Mouse (Mus musculus): ENCODE results near the gene Plpp3. TPM values are rescaled to one million over a fixed set of nuclear protein-coding genes. Genes with fewer than 3 reads are reported as not detected.

Plpp3 gene
- polyA plus RNA-seq, 1 experiment from 2014 or later = 6.5 TPM

DNA sequence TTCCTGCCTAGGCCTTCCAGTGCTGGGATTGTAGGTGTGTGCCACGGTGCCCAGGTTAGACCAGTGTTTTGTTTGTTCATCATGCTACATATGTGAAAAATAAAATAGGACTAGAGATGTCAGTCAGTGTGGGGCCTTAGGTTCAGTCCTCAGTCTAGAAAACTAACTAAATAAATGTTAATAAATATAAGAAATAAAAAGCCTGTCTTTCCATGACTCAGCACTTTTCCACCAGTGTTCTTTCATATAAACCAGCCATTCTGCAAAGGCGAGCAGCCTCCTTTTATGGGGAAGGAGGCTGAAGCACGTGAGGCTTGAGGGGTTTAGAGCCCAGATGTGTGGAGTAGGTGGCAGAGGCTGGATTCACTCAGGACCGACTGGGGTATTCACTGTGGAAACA is 50.5 kb downstream of the Plpp3 start:
- H3K36me3 ChIP-seq (ENCODE audit: inconsistent target) = no peaks in the 10 kb centered on the region
- WGBS (ENCODE audit: missing documents) = 74% methylated on average over 3 of the region's 4 CpGs
- no peak overlapping the region for H3K4me3 ChIP-seq (ENCODE audit: inconsistent target)
- no peak overlapping the region for H3K27ac ChIP-seq
- H3K79me2 ChIP-seq (ENCODE audit: inconsistent target) = no peaks in the 10 kb centered on the region

DNA sequence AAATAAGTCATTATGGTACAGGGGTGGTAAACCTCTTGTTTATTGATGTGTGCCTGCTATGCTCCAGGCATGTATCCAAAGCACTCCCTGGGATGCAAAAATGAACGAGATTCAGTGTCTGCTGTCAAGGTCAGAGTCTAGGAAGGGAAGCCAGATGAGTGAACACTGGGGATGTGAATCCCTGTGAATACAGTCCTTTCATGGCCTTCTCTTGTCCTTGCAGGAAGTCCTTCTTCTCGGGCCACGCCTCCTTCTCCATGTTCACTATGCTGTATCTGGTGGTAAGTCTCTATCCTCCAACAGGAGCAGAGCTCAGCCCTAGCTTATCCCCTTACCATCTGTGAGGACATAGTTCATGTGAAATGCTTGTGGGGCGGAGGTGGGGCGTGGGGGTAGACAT is 51.8 kb downstream of the Plpp3 start:
- H3K4me3 ChIP-seq (ENCODE audit: inconsistent target) = no peak overlapping the region
- WGBS (ENCODE audit: missing documents) = 95% methylated on average over 5 of the region's 5 CpGs
- no peaks in the 10 kb centered on the region for H3K36me3 ChIP-seq (ENCODE audit: inconsistent target)
- H3K27ac ChIP-seq = no peak overlapping the region
- no peaks in the 10 kb centered on the region for H3K79me2 ChIP-seq (ENCODE audit: inconsistent target)

- no peaks in the 10 kb centered on the region for H3K79me2 ChIP-seq (ENCODE audit: inconsistent target)
- no peak overlapping the region for H3K27ac ChIP-seq
- H3K36me3 ChIP-seq (ENCODE audit: inconsistent target) = no peaks in the 10 kb centered on the region
- H3K4me3 ChIP-seq (ENCODE audit: inconsistent target) = no peak overlapping the region
These were observed 56.2 kb downstream of the Plpp3 start for GRCm38 (mm10) chr4:105213314-105213713.

GRCm38 (mm10) chr4:105214438-105214837 is 57.3 kb downstream of the Plpp3 start:
- 62% methylated on average over 1 of the region's 1 CpGs for WGBS (ENCODE audit: missing documents)
- Histone ChIP-seq H3K36me3 (ENCODE audit: inconsistent target) (no peaks in the 10 kb centered on the region), H3K27ac (no peak overlapping the region), H3K79me2 (ENCODE audit: inconsistent target) (no peaks in the 10 kb centered on the region), H3K4me3 (ENCODE audit: inconsistent target) (no peak overlapping the region)

DNA sequence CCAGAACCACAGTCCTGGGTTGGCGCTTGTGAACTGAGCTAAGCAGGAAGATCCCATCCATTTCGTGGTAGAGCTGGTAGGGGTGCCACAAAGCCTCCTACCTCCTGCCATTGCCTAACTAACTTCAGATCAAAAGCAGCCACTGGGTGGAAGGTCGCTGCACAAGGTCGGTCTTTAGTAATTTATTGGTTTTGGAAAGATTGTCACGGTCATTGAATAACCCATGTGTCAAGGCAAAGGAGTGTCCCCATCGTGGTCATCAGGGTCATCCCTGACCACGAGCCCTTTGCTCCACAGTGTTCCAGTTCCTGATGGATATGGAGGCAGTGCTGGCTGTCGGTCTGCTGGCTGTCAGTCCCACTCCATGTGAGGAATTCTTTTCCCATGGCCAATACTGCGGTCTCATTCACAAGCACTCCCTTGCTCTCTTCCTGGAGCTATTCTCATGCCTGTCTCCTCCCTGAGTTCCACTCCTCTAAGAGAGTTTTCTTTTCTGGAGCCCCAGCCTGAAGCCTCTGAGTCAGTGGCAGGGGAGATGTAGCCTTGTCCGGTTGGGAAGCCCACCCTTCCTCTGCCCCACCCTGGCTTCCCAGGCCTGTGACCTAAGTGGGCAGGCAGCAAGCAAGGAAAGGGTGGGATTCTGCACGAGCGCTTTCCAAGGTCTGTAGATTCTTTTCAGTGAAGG is 58.7 kb downstream of the Plpp3 start:
- no peaks in the 10 kb centered on the region for H3K79me2 ChIP-seq (ENCODE audit: inconsistent target)
- no peaks in the 10 kb centered on the region for H3K36me3 ChIP-seq (ENCODE audit: inconsistent target)
- no peak overlapping the region for H3K4me3 ChIP-seq (ENCODE audit: inconsistent target)
- 92% methylated on average over 12 of the region's 12 CpGs for WGBS (ENCODE audit: missing documents)
- H3K27ac ChIP-seq = no peak overlapping the region

GRCm38 (mm10) chr4:105218202-105218601 is 61.1 kb downstream of the Plpp3 start:
- Histone ChIP-seq H3K4me3 (ENCODE audit: inconsistent target) (no peak overlapping the region), H3K79me2 (ENCODE audit: inconsistent target) (no peaks in the 10 kb centered on the region), H3K27ac (no peak overlapping the region), H3K36me3 (ENCODE audit: inconsistent target) (no peaks in the 10 kb centered on the region)
- WGBS (ENCODE audit: missing documents) = 93% methylated on average over 10 of the region's 10 CpGs

GRCm38 (mm10) chr4:105219316-105219715 is 62.2 kb downstream of the Plpp3 start:
- 94% methylated on average over 13 of the region's 13 CpGs for WGBS (ENCODE audit: missing documents)
- Histone ChIP-seq H3K36me3 (ENCODE audit: inconsistent target) (no peaks in the 10 kb centered on the region), H3K79me2 (ENCODE audit: inconsistent target) (no peaks in the 10 kb centered on the region), H3K4me3 (ENCODE audit: inconsistent target) (no peak overlapping the region), H3K27ac (no peak overlapping the region)

GRCm38 (mm10) chr4:105220849-105221248 is 63.7 kb downstream of the Plpp3 start:
- no peak overlapping the region for H3K27ac ChIP-seq

DNA sequence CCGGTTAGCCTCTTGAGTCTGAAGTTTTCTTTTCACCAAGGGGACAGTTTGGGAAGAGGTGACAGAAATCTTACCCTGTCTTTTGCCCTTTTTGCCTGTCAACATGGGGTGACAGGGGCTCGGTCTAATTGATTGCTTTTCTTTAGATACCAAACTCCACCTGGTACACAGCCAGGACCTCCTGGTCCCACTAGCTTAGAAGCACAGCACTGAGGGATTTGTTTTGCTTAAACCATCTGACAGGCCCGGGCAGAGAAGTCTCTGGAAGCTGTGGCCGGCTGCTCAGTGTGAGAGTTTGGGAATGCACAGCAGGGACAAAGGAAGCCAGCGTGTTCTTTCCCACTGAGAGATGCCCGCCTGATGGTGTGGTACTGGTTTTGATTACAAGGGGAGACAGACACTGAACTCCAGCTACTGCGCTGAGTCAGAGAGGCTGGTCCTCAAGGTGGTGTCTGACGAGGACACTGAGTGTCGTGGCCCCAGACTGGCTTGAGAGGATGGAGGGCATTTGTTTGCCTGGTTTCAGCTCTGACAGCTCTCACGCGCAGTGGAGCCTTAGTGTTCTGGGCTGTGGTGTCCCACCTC is 64.2 kb downstream of the Plpp3 start:
- Histone ChIP-seq H3K79me2 (ENCODE audit: inconsistent target) (no peaks in the 10 kb centered on the region), H3K27ac (no peak overlapping the region), H3K4me3 (ENCODE audit: inconsistent target) (no peak overlapping the region), H3K36me3 (ENCODE audit: inconsistent target) (no peaks in the 10 kb centered on the region)
- WGBS (ENCODE audit: missing documents) = 94% methylated on average over 11 of the region's 11 CpGs

More at GRCm38 (mm10) chr4:105220849-105221248, 63.7 kb downstream of the Plpp3 start:
- no peak overlapping the region for H3K4me3 ChIP-seq (ENCODE audit: inconsistent target)
- H3K79me2 ChIP-seq (ENCODE audit: inconsistent target) = no peaks in the 10 kb centered on the region
- no peaks in the 10 kb centered on the region for H3K36me3 ChIP-seq (ENCODE audit: inconsistent target)
- WGBS (ENCODE audit: missing documents) = 95% methylated on average over 3 of the region's 3 CpGs

- no peaks in the 10 kb centered on the region for H3K36me3 ChIP-seq (ENCODE audit: inconsistent target)
- H3K4me3 ChIP-seq (ENCODE audit: inconsistent target) = no peak overlapping the region
- no peaks in the 10 kb centered on the region for H3K79me2 ChIP-seq (ENCODE audit: inconsistent target)
- 91% methylated on average over 5 of the region's 5 CpGs for WGBS (ENCODE audit: missing documents)
- H3K27ac ChIP-seq = no peak overlapping the region
These were observed 66.2 kb downstream of the Plpp3 start for GRCm38 (mm10) chr4:105223101-105223924.

DNA sequence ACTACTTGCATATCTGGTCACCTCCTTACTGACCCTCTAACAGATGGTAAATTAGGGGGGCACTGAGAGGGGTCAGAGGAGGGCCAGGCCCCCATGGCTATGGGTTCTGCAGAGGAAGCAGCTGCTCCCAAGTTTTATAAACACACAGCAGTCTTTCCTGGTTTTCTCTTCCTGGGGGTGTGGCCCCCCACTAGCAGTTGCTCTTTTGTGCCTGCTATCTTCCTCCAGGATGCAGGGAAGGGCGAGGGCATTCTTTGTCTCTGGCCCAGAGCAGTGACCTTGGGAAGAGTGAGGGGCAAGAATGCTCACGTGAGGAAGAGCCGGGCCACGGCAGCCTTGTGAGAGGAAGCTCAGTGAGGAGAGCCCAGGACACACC is 66.8 kb downstream of the Plpp3 start:
- no peaks in the 10 kb centered on the region for H3K79me2 ChIP-seq (ENCODE audit: inconsistent target)
- no peak overlapping the region for H3K4me3 ChIP-seq (ENCODE audit: inconsistent target)
- no peaks in the 10 kb centered on the region for H3K36me3 ChIP-seq (ENCODE audit: inconsistent target)
- H3K27ac ChIP-seq = no peak overlapping the region
- 94% methylated on average over 4 of the region's 4 CpGs for WGBS (ENCODE audit: missing documents)

GRCm38 (mm10) chr4:105225512-105225911 is 68.4 kb downstream of the Plpp3 start:
- 3% methylated on average over 2 of the region's 2 CpGs for WGBS (ENCODE audit: missing documents)
- H3K36me3 ChIP-seq (ENCODE audit: inconsistent target) = no peaks in the 10 kb centered on the region
- 0 out of 2 replicates have a peak overlapping the region, but pooled peaks have one; percentile 19 for H3K27ac ChIP-seq
- no peak overlapping the region for H3K4me3 ChIP-seq (ENCODE audit: inconsistent target)
- no peaks in the 10 kb centered on the region for H3K79me2 ChIP-seq (ENCODE audit: inconsistent target)

DNA sequence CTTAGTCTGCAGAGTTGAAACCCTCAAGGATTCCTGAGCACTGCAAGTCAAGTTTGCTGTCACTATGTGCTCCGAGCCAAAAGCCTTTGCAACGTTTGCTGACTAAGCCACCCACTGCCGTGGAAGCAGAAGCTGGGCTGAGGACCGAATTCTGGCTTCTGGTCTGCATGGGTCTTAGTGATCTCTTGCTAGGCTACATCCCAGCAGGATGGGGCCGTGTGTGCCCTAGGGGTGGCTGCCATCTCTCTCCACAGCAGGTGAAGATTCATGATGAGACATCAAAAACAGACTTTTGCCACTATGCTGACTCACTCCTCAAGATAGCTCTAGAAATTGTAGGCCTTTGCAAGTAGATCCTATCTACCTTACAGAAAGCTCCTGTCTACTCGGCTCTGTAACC is 69.2 kb downstream of the Plpp3 start:
- Histone ChIP-seq H3K36me3 (ENCODE audit: inconsistent target) (no peaks in the 10 kb centered on the region), H3K4me3 (ENCODE audit: inconsistent target) (no peak overlapping the region), H3K79me2 (ENCODE audit: inconsistent target) (no peaks in the 10 kb centered on the region), H3K27ac (no peak overlapping the region)
- 58% methylated on average over 6 of the region's 6 CpGs for WGBS (ENCODE audit: missing documents)

DNA sequence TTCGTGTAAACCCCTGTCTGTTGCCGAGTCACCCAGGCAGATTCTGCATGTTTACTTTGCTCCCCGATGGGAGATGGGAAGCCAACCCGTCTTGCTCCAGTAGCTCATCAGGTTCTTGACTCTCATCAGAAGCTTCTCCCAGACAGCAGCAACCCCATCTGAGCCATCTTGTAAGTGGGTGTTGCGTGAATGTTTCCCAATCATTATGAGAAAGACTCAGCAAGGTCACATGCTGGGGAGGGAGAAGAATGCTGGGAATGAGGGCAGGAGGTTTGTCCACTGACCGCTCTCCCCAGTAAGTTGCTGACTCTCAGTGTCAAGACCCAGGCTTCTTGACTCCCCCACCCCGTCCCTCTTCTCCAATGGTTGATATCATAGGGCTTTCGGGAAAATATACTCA is 73.0 kb downstream of the Plpp3 start:
- Histone ChIP-seq H3K36me3 (ENCODE audit: inconsistent target) (no peaks in the 10 kb centered on the region), H3K79me2 (ENCODE audit: inconsistent target) (no peaks in the 10 kb centered on the region), H3K27ac (no peak overlapping the region), H3K4me3 (ENCODE audit: inconsistent target) (no peak overlapping the region)
- WGBS (ENCODE audit: missing documents) = 94% methylated on average over 8 of the region's 8 CpGs

DNA sequence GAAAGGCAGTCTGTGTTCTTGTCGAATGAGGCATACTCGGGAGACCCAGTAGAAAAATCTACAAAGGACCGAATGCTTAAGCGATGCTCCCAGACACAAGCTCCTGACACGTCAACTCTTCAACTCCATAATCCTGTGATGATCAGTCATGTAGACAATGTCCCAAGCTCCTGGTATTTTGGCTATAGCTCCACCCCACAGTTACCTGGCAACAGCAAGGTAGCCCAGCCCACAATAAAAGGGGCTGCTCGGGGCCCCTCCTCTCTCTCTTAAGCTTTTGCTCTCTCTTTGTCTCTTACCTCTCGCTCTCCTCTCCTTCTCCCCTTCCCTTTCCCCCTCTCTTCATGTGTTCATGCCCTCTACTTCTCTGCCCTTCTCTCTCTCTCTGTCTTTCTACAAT is 83.1 kb downstream of the Plpp3 start:
- Histone ChIP-seq H3K36me3 (ENCODE audit: inconsistent target) (no peaks in the 10 kb centered on the region), H3K27ac (no peak overlapping the region), H3K79me2 (ENCODE audit: inconsistent target) (no peaks in the 10 kb centered on the region), H3K4me3 (ENCODE audit: inconsistent target) (no peak overlapping the region)
- WGBS (ENCODE audit: missing documents) = 94% methylated on average over 7 of the region's 7 CpGs
